Mouse (Mus musculus) Patski (cell line): ENCODE data around the gene Kat2b. TPM values are rescaled to one million over a fixed set of nuclear protein-coding genes. Genes with fewer than 3 reads are reported as not detected.

Experiments used
- ATAC-seq: fragments of 100-300 bp; one replicate; pipeline ENCODE4 v1.8.0; 2021
- CTCF ChIA-PET: fragments of 350-600 bp; sonication (Branson Sonifier 250); formaldehyde crosslinking; loops from one replicate; lab custom pipeline; 2022; ENCODE audit warnings: inconsistent platforms; lab: Charles Lee
- POLR2A ChIA-PET: fragments of 350-600 bp; sonication (Branson Sonifier 250); formaldehyde crosslinking; loops from one replicate; lab custom pipeline; 2022; ENCODE audit warnings: antibody characterized with exemption, inconsistent platforms; lab: Charles Lee
- DNase-seq: peaks from one replicate; pipeline ENCODE4 v3.0.0-alpha.2; 2011; ENCODE audit warnings: low read depth, low spot score
- H3K27me3 ChIP-seq: fragments of 371-371 bp; one replicate; pipeline ENCODE4 v1.5.1; 2021
- CTCF ChIP-seq: fragments of 100-300 bp; IDR thresholded peaks from one replicate; pipeline ENCODE4 v1.5.1; 2021
- in situ Hi-C: fragments of 300-500 bp; cut with MboI; formaldehyde crosslinking; loops from 3 replicates; pipeline ENCODE4 v1.11.1; 2018; ENCODE audit warnings: low pct_unique_long_range_greater_than_20kb, mixed read lengths
- polyA plus RNA-seq: library from polyadenylated mRNA; unstranded; gene quantifications from one replicate; pipeline ENCODE4 v1.2.3, GENCODE M21; 2021

Kat2b gene
- polyA plus RNA-seq, 1 experiment from 2014 or later, result 53.3 TPM

DNA sequence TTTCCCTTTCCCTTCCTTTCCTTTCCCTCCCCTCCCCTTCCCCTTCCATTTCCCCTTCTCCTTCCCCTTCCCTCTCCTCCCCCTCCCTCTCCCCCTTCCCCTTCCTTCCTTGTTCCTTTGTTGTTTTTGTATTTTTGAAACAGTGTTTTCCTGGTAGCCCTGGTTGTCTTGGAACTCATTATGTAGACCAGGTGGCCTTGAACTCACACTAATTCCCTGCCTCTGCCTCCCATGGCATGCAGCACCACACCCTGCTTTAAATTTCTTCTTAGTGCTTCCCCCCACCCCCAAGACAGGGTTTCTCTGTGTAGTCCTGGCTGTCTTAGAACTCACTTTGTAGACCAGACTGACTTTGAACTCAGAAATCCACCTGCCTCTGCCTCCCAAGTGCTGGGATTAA is 52.7 kb downstream of the Kat2b start:
- H3K27me3 ChIP-seq, result no peaks in the 10 kb centered on the region
- in situ Hi-C loops, result no loop called here
- CTCF ChIA-PET, result interaction anchor here (0.8 to 1.5 kb wide), 2 partner anchors 9 to 32 kb away, joined by 3 to 4 read pairs; no protein-coding TSS in a partner anchor
- ATAC-seq (no peak), DNase-seq (no peak)
- no peak for TF ChIP-seq CTCF
- POLR2A ChIA-PET, result no interaction called here

DNA sequence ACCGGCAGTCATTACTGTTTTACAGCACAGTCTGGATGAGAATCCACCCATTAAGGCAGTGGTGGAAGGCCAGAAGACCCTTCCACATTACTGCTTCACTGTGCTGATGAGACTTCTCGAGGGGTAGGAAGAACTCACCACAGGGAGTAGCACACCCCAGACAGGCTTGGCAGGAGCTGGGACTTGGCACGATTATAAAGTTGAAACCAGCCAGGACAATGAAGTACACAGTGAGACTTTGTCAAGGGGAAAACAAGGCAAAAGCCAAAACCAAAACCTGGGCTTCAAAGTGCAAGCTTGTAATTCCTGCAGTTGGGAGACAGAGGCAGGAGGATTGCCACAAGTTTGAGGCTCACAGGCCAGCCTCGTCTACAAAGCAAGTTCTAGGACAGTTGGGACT is 54.0 kb downstream of the Kat2b start:
- TF ChIP-seq CTCF, result no peak
- ChIA-PET CTCF (interaction anchor here (2.6 kb wide), 1 partner anchor 16 kb away, joined by 8 read pairs; no protein-coding TSS in a partner anchor), POLR2A (no interaction called here)
- DNase-seq (no peak), ATAC-seq (no peak)
- no peaks in the 10 kb centered on the region for H3K27me3 ChIP-seq
- in situ Hi-C loops, result loop anchor here (10.0 kb wide), 1 partner anchor 106 kb away; no protein-coding TSS in a partner anchor

DNA sequence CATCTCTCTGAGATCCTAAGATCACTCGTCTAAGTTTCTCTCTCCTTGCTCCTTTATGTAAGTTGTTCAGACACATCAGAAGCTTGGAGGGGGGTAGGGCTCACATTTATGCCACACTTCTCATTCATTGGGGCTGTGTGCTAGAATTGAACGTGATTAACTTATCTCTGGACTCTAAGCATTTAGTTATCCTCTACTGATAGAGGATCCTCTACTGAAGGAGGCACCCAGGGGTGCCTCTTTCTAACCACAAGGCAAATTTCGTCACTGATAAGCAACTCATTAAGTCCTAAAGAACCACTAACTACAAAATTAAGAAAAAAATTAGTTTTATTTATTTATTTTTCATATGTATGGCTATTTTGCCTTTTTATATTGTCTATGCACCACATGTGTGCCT is 55.5 kb downstream of the Kat2b start:
- ATAC-seq (no peak), DNase-seq (no peak)
- TF ChIP-seq CTCF, result no peak
- H3K27me3 ChIP-seq, result no peaks in the 10 kb centered on the region
- in situ Hi-C loops, result loop anchor here (10.0 kb wide), 1 partner anchor 107 kb away; no protein-coding TSS in a partner anchor
- ChIA-PET POLR2A (interaction anchor here (0.5 to 1.3 kb wide), 2 partner anchors 14 to 56 kb away, joined by 3 read pairs; no protein-coding TSS in a partner anchor), CTCF (interaction anchor here (1.4 to 2.6 kb wide), 2 partner anchors 11 to 15 kb away, joined by 4 to 8 read pairs; no protein-coding TSS in a partner anchor)

DNA sequence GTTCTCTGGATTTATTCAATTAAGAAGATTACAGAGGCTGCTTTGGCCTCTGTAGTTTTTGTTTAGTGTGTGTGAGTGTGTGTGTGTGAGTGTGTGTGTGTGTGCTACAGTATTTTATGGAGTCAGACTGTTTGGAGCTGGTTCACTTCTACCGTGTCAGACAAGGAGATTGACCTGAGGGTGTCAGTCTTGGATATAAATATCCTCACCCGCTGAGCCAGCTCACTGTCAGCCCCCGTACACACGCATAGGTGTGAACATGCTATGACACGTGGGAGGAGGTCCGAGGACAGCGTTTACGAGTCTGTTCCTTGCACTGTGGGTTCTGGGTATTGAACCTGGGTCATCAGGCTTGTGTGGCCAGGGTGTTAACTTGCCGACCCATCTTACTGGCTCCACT is 57.1 kb downstream of the Kat2b start:
- in situ Hi-C loops, result loop anchor here (10.0 kb wide), 1 partner anchor 109 kb away; no protein-coding TSS in a partner anchor
- H3K27me3 ChIP-seq, result no peaks in the 10 kb centered on the region
- ChIA-PET CTCF (interaction anchor here (1.8 kb wide), 1 partner anchor 12 kb away, joined by 6 read pairs; no protein-coding TSS in a partner anchor), POLR2A (interaction anchor here (0.8 kb wide), 1 partner anchor 14 kb away, joined by 3 read pairs; no protein-coding TSS in a partner anchor)
- DNase-seq, result no peak
- ATAC-seq, result no peak
- TF ChIP-seq CTCF, result no peak

DNA sequence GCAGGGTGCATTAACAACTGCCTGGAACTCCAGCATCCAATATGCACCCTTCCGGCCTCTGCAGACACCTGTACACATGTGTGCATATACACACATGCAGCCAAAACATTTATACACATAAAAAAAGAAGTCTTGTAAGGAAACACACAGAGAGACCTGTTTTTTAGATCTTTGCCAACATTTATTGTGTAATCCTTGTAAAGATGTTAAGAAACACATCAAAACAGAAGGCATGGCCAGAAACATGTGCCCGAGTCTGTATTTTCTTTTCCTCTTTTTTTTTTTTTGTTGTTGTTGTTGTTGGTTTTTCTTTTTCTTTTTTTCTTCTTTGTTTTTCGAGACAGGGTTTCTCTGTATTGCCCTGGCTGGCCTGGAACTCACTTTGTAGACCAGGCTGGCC is 59.5 kb downstream of the Kat2b start:
- ChIA-PET POLR2A (no interaction called here), CTCF (interaction anchor here (1.8 kb wide), 1 partner anchor 19 kb away, joined by 4 read pairs; no protein-coding TSS in a partner anchor)
- ATAC-seq (no peak), DNase-seq (no peak)
- H3K27me3 ChIP-seq, result no peaks in the 10 kb centered on the region
- in situ Hi-C loops, result loop anchor here (10.0 kb wide), 1 partner anchor 111 kb away; no protein-coding TSS in a partner anchor
- no peak for TF ChIP-seq CTCF

DNA sequence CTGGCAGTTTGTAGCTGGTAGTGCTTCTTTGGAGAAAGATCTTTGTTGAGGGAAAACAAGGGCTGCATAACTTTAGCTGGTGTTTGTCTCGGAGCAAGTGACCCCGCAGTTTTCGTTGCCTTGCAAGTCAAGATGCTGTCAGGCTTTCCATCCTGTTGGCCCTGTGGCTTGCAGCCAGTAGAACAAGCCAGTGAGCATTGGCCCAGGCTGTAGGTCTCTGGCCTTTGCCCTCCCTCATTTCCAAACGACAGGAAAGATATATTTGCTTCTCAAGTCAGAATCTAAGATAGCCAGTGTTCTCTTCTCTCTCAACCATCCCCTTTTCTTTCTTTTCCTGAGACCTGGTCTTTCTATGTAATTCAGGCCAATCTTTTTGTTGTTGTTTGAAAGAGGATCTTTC is 60.8 kb downstream of the Kat2b start:
- no peak for TF ChIP-seq CTCF
- ChIA-PET POLR2A (no interaction called here), CTCF (interaction anchor here (1.0 to 2.5 kb wide), 6 partner anchors 9 to 18 kb away, joined by 3 to 8 read pairs (median 5); no protein-coding TSS in a partner anchor)
- no peaks in the 10 kb centered on the region for H3K27me3 ChIP-seq
- DNase-seq (no peak), ATAC-seq (no peak)
- in situ Hi-C loops, result loop anchor here (10.0 kb wide), 1 partner anchor 113 kb away; no protein-coding TSS in a partner anchor

DNA sequence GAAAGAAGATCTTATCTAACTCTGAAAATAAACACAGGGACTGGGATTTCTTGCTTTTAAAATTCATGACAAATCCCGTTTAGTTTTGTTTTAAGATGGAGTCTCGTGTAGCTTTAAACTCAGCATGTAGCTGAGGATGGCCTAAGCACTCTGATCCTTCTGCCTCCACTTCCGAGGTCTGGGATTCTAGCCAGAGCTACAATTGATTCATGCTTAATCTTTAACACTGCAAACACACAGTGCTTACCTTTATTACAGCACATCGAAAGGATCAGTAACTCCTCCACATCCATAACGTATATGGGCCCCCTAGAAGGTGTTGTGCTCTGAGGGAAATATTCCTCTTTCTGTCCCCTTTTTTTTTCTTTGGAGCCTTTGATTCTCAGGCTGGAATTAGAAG is 61.5 kb downstream of the Kat2b start:
- ATAC-seq, result no peak
- ChIA-PET CTCF (interaction anchor here (1.1 to 2.5 kb wide), 4 partner anchors 8 to 15 kb away, joined by 3 to 8 read pairs (median 7); no protein-coding TSS in a partner anchor), POLR2A (no interaction called here)
- no peak for TF ChIP-seq CTCF
- in situ Hi-C loops, result loop anchor here (10.0 kb wide), 1 partner anchor 113 kb away; no protein-coding TSS in a partner anchor
- DNase-seq, result no peak
- no peaks in the 10 kb centered on the region for H3K27me3 ChIP-seq

DNA sequence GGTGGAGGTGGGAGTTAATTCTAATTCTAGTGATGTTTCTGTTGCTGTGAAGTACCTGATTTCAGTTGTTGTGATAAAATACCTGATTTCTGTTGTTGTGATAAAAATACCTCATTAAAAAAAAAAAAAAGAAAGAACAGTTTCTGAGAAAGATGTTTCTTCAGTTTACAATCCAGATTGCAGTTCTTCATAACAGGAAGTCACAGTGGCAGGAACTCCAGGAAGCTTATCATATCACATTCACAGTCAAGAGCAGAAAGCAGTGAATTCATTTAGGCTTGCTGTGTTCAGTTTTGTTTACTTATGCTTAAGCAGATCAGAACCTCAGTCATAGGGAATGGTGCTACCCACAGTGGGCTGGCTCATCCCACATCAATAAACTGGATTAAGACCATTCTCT is 64.7 kb downstream of the Kat2b start:
- no peaks in the 10 kb centered on the region for H3K27me3 ChIP-seq
- DNase-seq (no peak), ATAC-seq (no peak)
- ChIA-PET POLR2A (no interaction called here), CTCF (no interaction called here)
- in situ Hi-C loops, result no loop called here
- TF ChIP-seq CTCF, result no peak

DNA sequence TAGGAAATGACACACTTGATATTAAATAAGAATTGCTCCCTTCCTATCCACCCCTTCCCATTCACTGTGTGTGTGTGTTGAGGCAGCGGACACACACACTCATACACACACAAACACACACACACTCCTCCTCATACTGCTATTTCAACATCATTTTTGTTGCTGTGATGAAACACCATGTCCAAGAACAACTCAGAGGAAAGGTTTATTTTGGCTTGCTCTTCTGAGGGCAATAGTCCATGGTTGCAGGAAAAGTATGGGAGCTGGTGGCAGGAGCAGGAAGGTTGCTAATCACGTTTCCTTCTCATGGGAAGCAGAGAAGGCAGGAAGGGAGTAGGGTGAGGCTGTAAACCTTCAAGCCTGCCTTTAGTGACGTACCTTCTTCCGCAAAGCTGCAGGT is 76.7 kb downstream of the Kat2b start:
- in situ Hi-C loops, result no loop called here
- no peaks in the 10 kb centered on the region for H3K27me3 ChIP-seq
- POLR2A ChIA-PET, result no interaction called here
- CTCF ChIA-PET, result interaction anchor here (1.4 kb wide), 1 partner anchor 9 kb away, joined by 3 read pairs; no protein-coding TSS in a partner anchor
- ATAC-seq, result no peak
- no peak for DNase-seq
- TF ChIP-seq CTCF, result no peak

DNA sequence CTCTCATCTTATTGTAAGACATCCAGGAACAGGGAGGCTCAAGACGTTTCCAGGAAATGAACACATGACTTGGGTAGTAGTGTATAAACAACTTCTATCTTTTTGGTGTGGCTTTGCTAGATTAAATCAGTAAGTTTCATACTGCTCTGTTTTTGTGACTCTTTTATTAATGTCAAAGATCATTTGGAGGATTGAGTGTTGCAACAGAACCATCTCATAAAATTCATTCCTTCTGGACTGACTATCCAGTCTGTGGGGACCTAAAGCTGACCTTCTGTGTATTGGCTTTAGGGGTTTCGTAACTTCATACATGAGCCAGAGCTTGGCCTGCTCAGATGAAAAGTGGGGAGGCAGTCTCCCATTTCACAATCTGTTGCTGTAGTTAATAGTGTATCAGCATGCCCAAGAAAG is 83.6 kb downstream of the Kat2b start:
- H3K27me3 ChIP-seq, result no peaks in the 10 kb centered on the region
- ATAC-seq, result peak; percentile 91
- POLR2A ChIA-PET, result no interaction called here
- CTCF ChIA-PET, result no interaction called here
- in situ Hi-C loops, result no loop called here
- peak; percentile 27 for DNase-seq
- TF ChIP-seq CTCF, result no peak

DNA sequence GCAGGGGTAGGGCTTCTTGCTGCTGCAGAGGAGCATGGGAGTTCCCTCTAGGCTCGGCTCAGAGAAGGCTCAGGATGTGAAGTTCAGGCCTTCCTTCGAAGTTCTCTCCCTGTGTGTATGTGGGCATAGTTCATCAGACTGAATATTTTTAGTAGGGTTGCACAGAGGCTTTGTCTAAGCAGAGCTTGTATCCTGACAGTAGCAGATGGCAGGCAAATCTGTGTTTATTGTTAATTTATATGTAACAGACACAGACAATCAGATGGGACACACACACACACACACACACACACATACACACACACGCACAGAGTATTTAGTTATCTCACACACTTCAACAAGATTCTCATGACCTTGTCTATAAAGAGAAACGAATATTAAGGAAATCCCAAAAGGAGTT is 87.9 kb downstream of the Kat2b start:
- no peaks in the 10 kb centered on the region for H3K27me3 ChIP-seq
- ATAC-seq (no peak), DNase-seq (no peak)
- in situ Hi-C loops, result no loop called here
- TF ChIP-seq CTCF, result no peak
- CTCF ChIA-PET, result no interaction called here
- POLR2A ChIA-PET, result no interaction called here
